Mouse (Mus musculus): ENCODE results near the gene Bcar1.

The Bcar1 gene

DNA sequence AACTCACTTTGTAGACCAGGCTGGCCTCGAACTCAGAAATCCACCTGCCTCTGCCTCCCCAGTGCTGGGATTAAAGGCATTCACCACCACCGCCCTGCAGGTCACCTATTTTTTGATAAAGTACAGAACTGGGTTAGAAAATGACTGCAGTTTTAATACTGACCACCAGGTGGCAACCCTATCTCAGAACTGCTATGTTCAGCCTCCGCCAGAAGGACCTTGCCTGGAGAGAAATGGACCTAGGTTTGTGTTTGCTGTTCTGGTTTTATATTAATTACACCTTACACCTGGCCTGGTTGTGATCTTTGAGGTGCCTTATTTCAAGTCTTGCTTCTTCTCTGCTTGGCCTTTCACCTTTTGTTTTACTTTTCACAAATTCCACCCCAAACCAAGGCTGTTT, 65.5 kb downstream of the Bcar1 start:
- no peak for DNase-seq (ENCODE audit: low spot score)

- DNase-seq (ENCODE audit: low spot score), result no peak
Measured at GRCm38 (mm10) chr8:111676237-111676636, 67.4 kb downstream of the Bcar1 start.

DNA sequence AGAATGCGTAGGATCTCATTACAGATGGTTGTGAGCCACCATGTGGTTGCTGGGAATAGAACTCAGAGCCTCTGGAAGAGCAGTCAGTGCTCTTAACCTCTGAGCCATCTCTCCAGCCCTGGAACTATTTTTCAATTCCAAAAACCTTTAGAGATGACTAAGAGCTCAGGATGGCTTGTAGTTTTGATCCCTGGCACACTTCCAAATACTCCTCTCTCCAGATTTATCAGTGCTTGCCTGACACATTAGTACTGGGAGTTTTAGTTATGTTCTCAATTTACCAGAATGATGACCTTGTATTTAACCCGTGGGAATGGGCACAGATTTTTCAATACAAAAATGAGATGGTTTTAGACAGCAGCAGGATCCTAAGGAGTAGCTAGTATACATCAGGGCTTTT, 76.9 kb downstream of the Bcar1 start:
- no peak for DNase-seq (ENCODE audit: low spot score)

GRCm38 (mm10) chr8:111662473-111662872, 81.1 kb downstream of the Bcar1 start:
- peak; percentile 37 for DNase-seq (ENCODE audit: low spot score)

All from urinary bladder, postnatal 10 days (tissue).